Mouse (Mus musculus): Measurements from ENCODE around the gene Pex1. TPM values are rescaled to one million over a fixed set of nuclear protein-coding genes. Genes with fewer than 3 reads are reported as not detected.

The Pex1 gene
- 15.0 and 15.2 TPM in 2 replicates for polyA plus RNA-seq (2015; fragmentation: Nextera tagmentation; extraction: Ambion mirVana)

- Histone ChIP-seq H3K27ac (peak within 1 kb of the TSS; percentile 78), H3K4me2 (peak within 1 kb of the TSS; percentile 79), H3K9me3 (no peaks in the 10 kb centered on the region), H3K4me3 (peak within 1 kb of the TSS; percentile 84), H3K36me3 (peaks cover 12% of the 10 kb centered on the region), H3K9ac (peak within 1 kb of the TSS; percentile 57), H3K4me1 (peaks cover 15% of the 10 kb centered on the region), H3K27me3 (no peaks in the 10 kb centered on the region)
- under 1% methylated on average over 50 of the region's 50 CpGs for WGBS
- ATAC-seq (ENCODE audit: insufficient number of reproducible peaks, low FRiP score, low TSS enrichment, low read depth), result peak; percentile 99
These were observed at the start of gene Pex1 for GRCm38 (mm10) chr5:3595693-3596398. TSS of gene Pex1 (plus strand) at chr5:3596066.

DNA sequence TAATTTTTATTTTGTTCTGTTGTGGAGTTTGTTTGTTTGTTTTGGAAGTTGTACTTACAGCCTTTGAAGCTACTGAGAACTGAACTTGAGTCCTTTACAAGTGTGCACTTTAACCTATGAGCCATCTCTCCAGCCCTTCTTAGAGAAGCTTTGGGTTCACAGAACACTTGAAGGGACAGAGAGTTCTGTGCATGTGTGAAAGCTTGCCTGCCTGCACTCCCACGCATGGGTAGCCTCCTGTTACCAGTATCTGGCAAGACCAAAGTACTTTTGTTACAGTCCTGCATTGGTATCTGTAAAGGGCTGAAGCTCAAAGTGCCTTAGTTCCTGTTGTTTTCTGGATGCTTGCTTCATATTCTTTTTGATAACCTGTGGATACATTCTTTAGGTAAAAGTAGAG lies 49.6 kb upstream of the Pex1 start:
- Histone ChIP-seq H3K4me1 (peaks cover 10% of the 10 kb centered on the region), H3K27ac (no peak overlapping the region), H3K4me3 (no peak overlapping the region), H3K4me2 (no peak overlapping the region), H3K27me3 (no peaks in the 10 kb centered on the region), H3K9me3 (no peaks in the 10 kb centered on the region), H3K9ac (no peak overlapping the region), H3K36me3 (no peaks in the 10 kb centered on the region)
- no peak for ATAC-seq (ENCODE audit: insufficient number of reproducible peaks, low FRiP score, low TSS enrichment, low read depth)
- WGBS, result 92% methylated on average over 1 of the region's 1 CpGs

DNA sequence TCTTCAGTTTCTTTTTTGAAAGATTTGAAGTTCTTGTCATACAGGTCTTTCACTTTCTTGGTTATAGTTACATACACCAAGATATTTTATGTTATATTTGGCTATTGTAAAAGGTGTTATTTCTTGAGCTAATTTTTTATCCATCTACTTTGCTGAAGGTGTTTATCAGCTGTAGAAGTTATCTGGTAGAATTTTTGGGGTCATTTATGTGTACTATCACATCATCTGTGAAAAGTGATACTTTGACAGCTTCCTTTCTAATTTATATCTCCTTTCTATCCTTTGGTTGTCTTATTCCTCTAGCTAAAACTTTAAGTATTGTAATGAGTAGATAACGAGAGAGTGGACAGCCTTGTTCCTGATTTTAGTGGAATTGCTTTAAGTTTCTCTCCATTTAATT lies 44.4 kb upstream of the Pex1 start:
- Histone ChIP-seq H3K4me2 (no peak overlapping the region), H3K9ac (no peak overlapping the region), H3K36me3 (peaks cover 19% of the 10 kb centered on the region), H3K4me3 (no peak overlapping the region), H3K27me3 (no peaks in the 10 kb centered on the region), H3K4me1 (no peaks in the 10 kb centered on the region), H3K27ac (no peak overlapping the region), H3K9me3 (no peaks in the 10 kb centered on the region)
- 88% methylated on average over 1 of the region's 1 CpGs for WGBS
- no peak for ATAC-seq (ENCODE audit: insufficient number of reproducible peaks, low FRiP score, low TSS enrichment, low read depth)

- H3K27me3 ChIP-seq, result no peaks in the 10 kb centered on the region
- H3K4me1 ChIP-seq, result no peaks in the 10 kb centered on the region
- no peaks in the 10 kb centered on the region for H3K9me3 ChIP-seq
- no peak overlapping the region for H3K4me2 ChIP-seq
- no peak overlapping the region for H3K9ac ChIP-seq
- no peak overlapping the region for H3K4me3 ChIP-seq
- WGBS, result 74% methylated on average over 2 of the region's 2 CpGs
- H3K36me3 ChIP-seq, result peaks cover 36% of the 10 kb centered on the region
- no peak overlapping the region for H3K27ac ChIP-seq
- no peak for ATAC-seq (ENCODE audit: insufficient number of reproducible peaks, low FRiP score, low TSS enrichment, low read depth)
These were observed 41.7 kb upstream of the Pex1 start for GRCm38 (mm10) chr5:3554198-3554597.

DNA sequence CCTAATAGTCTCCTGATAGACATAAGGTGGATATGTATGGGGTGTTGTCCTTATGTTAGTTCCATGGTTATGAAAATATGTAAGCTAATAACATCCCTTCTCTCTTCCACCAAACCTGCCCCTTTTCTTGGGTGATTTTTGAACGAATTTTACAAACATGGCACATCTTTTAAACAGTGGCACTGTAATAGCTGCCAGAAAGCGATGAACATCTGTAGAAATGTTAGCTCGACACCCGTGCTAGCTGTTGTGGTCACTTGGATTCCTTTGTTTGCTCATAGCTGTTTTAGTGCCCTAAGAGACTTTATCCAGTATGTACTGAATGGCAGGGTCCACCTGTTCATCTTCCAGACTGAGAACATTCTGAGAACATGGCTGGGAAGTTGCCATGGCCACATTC lies 24.6 kb upstream of the Pex1 start, which contains the start of gene 1700109H08Rik:
1700109H08Rik (plus strand) TSS at position 301 of the 400 bp plus-strand sequence.
- Histone ChIP-seq H3K36me3 (peaks cover 90% of the 10 kb centered on the region), H3K9me3 (no peaks in the 10 kb centered on the region), H3K27me3 (no peaks in the 10 kb centered on the region), H3K4me3 (no peak within 1 kb of the TSS), H3K27ac (no peak within 1 kb of the TSS), H3K9ac (no peak within 1 kb of the TSS), H3K4me1 (no peaks in the 10 kb centered on the region), H3K4me2 (no peak within 1 kb of the TSS)
- 97% methylated on average over 4 of the region's 4 CpGs for WGBS
- no peak for ATAC-seq (ENCODE audit: insufficient number of reproducible peaks, low FRiP score, low TSS enrichment, low read depth)

DNA sequence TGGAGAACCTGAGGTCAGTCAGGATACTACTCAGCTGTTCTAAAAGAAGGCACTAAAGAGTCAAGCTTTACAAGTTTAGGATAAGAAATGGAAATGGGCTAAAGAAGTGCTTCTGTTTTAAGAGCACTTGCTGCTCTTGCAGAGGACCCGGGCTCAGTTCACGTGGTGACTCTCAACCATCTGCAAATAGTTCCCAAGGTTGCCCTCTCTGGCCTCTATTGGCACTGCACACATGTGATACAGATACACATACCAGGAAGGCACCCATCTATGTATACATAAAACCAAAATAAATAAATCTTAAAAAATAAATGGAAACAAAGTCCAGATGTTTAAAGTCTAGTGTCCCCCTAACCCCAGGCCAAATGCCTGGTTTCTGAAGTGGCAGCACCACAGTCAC lies 21.0 kb upstream of the Pex1 start:
- Histone ChIP-seq H3K9ac (no peak overlapping the region), H3K4me1 (no peaks in the 10 kb centered on the region), H3K36me3 (peaks cover 93% of the 10 kb centered on the region), H3K4me2 (no peak overlapping the region), H3K9me3 (no peaks in the 10 kb centered on the region), H3K27me3 (no peaks in the 10 kb centered on the region), H3K4me3 (no peak overlapping the region), H3K27ac (no peak overlapping the region)
- WGBS, result 91% methylated on average over 2 of the region's 2 CpGs
- ATAC-seq (ENCODE audit: insufficient number of reproducible peaks, low FRiP score, low TSS enrichment, low read depth), result no peak

DNA sequence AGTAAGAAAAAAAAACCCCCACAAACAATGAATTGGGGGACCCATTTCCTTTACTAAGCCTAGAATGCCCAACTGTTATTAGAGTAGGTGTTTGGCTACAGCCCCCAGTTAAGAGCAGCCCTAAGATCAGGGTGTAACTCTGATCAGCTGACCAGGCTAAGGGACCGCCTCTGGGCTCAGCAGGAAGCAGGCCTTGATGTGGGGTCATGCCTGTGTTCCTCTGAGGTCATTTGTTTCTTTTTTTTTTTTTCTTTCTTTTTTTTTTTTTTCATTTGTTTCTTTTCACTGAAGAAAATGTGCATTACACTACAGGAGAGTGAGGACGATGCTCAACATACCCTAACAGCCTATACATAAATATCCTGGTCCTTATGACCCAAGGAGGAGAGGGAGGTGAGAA lies 17.9 kb upstream of the Pex1 start:
- H3K4me2 ChIP-seq, result no peak overlapping the region
- H3K4me1 ChIP-seq, result no peaks in the 10 kb centered on the region
- no peak for ATAC-seq (ENCODE audit: insufficient number of reproducible peaks, low FRiP score, low TSS enrichment, low read depth)
- H3K4me3 ChIP-seq, result no peak overlapping the region
- H3K27me3 ChIP-seq, result no peaks in the 10 kb centered on the region
- no peak overlapping the region for H3K9ac ChIP-seq
- H3K9me3 ChIP-seq, result no peaks in the 10 kb centered on the region
- peaks cover 88% of the 10 kb centered on the region for H3K36me3 ChIP-seq
- H3K27ac ChIP-seq, result no peak overlapping the region
- 95% methylated on average over 2 of the region's 2 CpGs for WGBS

- no peak overlapping the region for H3K27ac ChIP-seq
- no peak overlapping the region for H3K9ac ChIP-seq
- ATAC-seq (ENCODE audit: insufficient number of reproducible peaks, low FRiP score, low TSS enrichment, low read depth), result no peak
- no peaks in the 10 kb centered on the region for H3K27me3 ChIP-seq
- H3K4me1 ChIP-seq, result no peaks in the 10 kb centered on the region
- peaks cover 87% of the 10 kb centered on the region for H3K36me3 ChIP-seq
- no peaks in the 10 kb centered on the region for H3K9me3 ChIP-seq
- no peak overlapping the region for H3K4me3 ChIP-seq
- no peak overlapping the region for H3K4me2 ChIP-seq
- WGBS, result 92% methylated on average over 7 of the region's 7 CpGs
These were observed 16.8 kb upstream of the Pex1 start for GRCm38 (mm10) chr5:3579066-3579465.

DNA sequence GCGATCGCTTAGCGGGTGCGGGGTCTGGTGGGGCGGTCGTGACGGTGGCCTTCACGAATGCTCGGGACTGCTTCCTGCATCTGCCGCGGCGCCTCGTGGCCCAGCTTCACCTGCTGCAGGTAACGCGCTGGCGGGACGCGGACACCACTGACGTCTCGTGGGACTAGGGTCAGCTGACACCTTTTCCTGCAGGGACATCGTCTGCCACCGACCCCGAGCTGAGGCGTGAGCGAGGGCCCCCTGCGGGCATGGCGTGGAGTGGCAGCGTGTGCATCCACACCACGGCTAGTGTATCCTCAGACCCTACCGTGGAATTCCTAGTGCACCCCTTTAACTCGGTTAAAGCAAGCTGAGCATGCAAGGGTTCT lies 517 bp downstream of the Pex1 start, which contains the start of gene Rbm48:
Rbm48 (minus strand) TSS at position 187 of the 368 bp plus-strand sequence.
- WGBS, result under 1% methylated on average over 31 of the region's 31 CpGs
- peak within 1 kb of the TSS; percentile 78 for H3K27ac ChIP-seq

GRCm38 (mm10) chr5:3597171-3597570 lies 1.3 kb downstream of the Pex1 start:
- no peak overlapping the region for H3K27ac ChIP-seq
- H3K9me3 ChIP-seq, result no peaks in the 10 kb centered on the region
- peaks cover 15% of the 10 kb centered on the region for H3K4me1 ChIP-seq
- no peak overlapping the region for H3K9ac ChIP-seq
- H3K4me2 ChIP-seq, result peak overlapping the region; percentile 79
- ATAC-seq (ENCODE audit: insufficient number of reproducible peaks, low FRiP score, low TSS enrichment, low read depth), result no peak
- no peaks in the 10 kb centered on the region for H3K27me3 ChIP-seq
- H3K36me3 ChIP-seq, result no peaks in the 10 kb centered on the region; the same call in none of the 2 replicates
- H3K4me3 ChIP-seq, result peak overlapping the region; percentile 84

More for the DNA sequence above, 517 bp downstream of the Pex1 start, which contains the start of gene Rbm48:
- Histone ChIP-seq H3K9ac (peak within 1 kb of the TSS; percentile 57), H3K4me1 (peaks cover 15% of the 10 kb centered on the region), H3K27me3 (no peaks in the 10 kb centered on the region), H3K4me3 (peak within 1 kb of the TSS; percentile 84), H3K36me3 (peaks cover 7% of the 10 kb centered on the region), H3K4me2 (peak within 1 kb of the TSS; percentile 79), H3K9me3 (no peaks in the 10 kb centered on the region)
- peak; percentile 74; the same call in 1 of the 2 replicates for ATAC-seq (ENCODE audit: insufficient number of reproducible peaks, low FRiP score, low TSS enrichment, low read depth)

DNA sequence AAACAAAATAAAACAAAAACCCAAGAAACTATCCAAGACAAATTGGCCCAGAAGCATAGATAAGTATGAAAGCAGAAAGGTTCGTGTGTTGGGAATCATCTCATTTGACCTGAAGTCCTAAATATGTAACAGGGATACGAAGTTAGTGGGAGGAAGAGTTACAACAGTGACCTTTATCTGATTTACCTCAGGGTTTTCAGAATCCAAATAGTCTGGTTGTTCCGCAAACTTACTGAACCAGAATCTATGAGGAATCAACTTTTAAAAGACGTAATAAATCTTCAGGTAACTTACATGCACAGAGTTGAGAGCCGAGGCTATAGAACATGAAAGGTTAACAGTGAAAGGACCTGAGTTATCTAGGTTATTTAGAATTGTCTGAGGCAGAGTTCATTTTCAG lies 2.9 kb downstream of the Pex1 start:
- Histone ChIP-seq H3K27ac (no peak overlapping the region), H3K4me2 (no peak overlapping the region), H3K27me3 (no peaks in the 10 kb centered on the region), H3K4me3 (no peak overlapping the region), H3K4me1 (peaks cover 15% of the 10 kb centered on the region), H3K9me3 (no peaks in the 10 kb centered on the region), H3K9ac (no peak overlapping the region), H3K36me3 (peaks cover 1% of the 10 kb centered on the region)
- 85% methylated on average over 5 of the region's 5 CpGs for WGBS
- no peak for ATAC-seq (ENCODE audit: insufficient number of reproducible peaks, low FRiP score, low TSS enrichment, low read depth)

DNA sequence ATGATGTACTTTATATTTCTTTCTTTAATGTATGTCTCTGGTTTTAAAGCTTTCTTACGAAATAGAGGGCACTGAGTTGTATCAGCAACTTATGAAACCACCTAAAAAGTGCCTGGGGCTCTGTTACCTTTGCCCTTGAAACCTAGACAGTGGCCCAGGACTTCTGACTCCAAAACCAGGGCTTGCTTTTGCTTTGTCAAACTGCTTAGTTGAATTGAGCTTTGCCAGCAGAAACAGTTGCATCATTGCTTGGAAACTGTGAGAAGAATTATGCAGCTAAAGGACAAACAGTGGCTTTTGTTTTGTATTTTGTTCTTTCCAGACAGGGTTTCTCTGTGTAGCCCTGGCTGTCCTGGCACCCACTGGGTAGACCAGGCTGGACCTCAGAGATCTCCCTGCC lies 4.4 kb downstream of the Pex1 start:
- H3K27ac ChIP-seq, result no peak overlapping the region
- ATAC-seq (ENCODE audit: insufficient number of reproducible peaks, low FRiP score, low TSS enrichment, low read depth), result no peak
- peaks cover 8% of the 10 kb centered on the region for H3K36me3 ChIP-seq
- no peak overlapping the region for H3K9ac ChIP-seq
- no peak overlapping the region for H3K4me2 ChIP-seq
- 82% methylated on average over 1 of the region's 1 CpGs for WGBS
- peaks cover 6% of the 10 kb centered on the region for H3K4me1 ChIP-seq
- H3K9me3 ChIP-seq, result no peaks in the 10 kb centered on the region
- H3K4me3 ChIP-seq, result no peak overlapping the region
- no peaks in the 10 kb centered on the region for H3K27me3 ChIP-seq

Data from limb, embryonic 15.5 days (tissue).